Mouse (Mus musculus): Measurements from ENCODE around the gene C330007P06Rik.

C330007P06Rik gene

GRCm38 (mm10) chrX:36837069-36837676, 36.7 kb downstream of the C330007P06Rik start:
- in situ Hi-C loops (cut with MboI, MseI): loop anchor here (10.0 kb wide), 1 partner anchor 188 kb away; no protein-coding TSS in a partner anchor

DNA sequence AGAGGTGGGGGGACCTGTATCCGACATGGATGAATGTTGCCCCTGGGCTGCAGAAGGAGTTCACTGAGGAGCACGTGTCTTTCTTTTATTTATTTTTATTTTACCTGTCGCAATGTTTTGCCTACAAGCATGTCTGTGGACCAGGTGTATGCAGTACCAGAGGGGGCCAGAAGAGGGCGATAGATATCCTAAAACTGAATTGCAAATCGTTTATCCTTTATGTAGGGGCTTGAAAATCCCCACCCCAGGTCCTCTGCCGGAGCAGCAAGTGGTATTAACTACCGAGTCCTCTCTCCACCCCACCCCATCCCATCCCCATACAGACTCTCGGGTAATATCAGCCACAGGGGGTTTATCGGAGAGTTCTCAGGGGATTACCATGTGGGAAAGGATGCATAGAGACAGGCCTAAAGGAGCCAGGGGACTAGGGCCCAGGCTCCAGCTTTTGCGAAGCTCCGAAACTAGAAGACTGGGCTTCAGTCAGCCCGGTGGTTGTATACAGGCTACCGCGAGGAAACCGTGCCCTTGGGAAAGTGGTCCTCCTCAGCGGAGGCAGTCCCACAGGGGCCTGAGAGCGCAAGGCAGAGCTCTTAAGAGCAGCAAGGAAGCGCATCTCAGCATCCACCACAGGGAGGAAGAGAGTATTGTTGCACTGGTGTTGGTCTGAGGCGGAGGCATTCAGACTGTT, 40.4 kb downstream of the C330007P06Rik start:
- in situ Hi-C loops (cut with MboI, MseI): loop anchor here (10.0 kb wide), 1 partner anchor 191 kb away; no protein-coding TSS in a partner anchor

GRCm38 (mm10) chrX:36831632-36832031, 42.3 kb downstream of the C330007P06Rik start:
- in situ Hi-C loops (cut with MboI, MseI): loop anchor here (10.0 kb wide), 1 partner anchor 193 kb away; no protein-coding TSS in a partner anchor

DNA sequence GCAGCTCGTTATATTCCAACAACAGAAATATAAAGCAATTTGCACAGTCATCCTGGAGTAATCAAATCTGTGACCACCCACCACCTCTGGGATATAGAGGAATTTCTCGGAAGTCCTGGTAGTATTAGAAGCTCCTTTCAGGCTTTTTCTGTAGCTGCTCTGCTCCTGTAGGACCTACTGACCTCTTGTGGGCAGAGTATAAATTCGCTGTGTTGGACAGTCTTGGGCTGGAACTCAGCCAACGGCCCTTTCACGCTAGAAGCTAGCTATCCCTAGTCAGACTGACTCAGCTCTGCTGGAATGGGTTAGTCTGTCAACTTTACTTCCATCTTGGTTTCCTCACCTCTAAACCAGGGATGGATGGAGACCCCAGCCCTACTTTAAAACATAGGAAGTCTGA, 43.6 kb downstream of the C330007P06Rik start:
- in situ Hi-C loops (cut with MboI, MseI): loop anchor here (10.0 kb wide), 1 partner anchor 195 kb away; no protein-coding TSS in a partner anchor

- in situ Hi-C loops (cut with MboI, MseI): loop anchor here (5.0 kb wide), 1 partner anchor 80 kb away; no protein-coding TSS in a partner anchor
Measured at GRCm38 (mm10) chrX:36826873-36827272, 47.0 kb downstream of the C330007P06Rik start.

DNA sequence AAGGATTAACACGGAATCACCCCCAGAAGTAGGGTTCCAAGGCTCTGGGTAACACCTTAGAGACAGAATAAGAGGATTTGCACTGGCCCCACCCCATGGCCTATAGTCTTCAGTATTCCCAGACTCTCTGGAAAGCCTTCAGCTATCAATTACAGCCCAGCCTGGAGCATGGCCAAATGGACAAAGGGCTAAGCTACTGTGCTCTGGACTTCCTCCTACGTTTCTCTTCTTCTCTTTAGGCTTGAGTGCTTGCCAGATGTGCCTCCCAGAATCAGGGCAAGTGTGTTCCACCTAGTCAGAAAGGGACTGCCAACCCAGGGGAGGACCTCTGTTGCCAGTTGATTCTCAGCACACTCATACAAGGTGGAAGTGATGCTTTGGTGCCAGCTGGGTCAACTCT, 48.9 kb downstream of the C330007P06Rik start:
- in situ Hi-C loops (cut with MboI, MseI): loop anchor here (5.0 kb wide), 1 partner anchor 82 kb away; no protein-coding TSS in a partner anchor

GRCm38 (mm10) chrX:36823932-36824711, 49.8 kb downstream of the C330007P06Rik start:
- in situ Hi-C loops (cut with MboI, MseI): no loop called here

DNA sequence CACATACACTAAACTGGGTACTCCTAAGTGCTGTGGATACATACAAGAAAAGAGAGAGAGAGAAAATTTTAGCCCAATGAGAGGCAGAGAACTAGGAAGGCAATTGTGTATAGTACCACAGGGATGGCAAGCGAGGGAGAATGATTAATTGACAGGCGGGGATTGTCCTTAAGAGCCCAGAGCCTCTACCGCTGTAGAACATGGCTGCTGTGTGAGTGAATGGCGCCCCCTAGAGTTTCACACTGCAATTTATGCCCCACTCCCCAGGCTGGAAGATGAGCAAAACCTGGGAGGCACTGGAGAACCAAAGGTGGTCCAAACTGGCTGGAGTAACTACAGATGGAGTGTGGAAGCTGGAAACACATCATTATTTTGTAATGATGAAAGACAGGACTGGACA, 53.7 kb downstream of the C330007P06Rik start:
- in situ Hi-C loops (cut with MboI, MseI): no loop called here

DNA sequence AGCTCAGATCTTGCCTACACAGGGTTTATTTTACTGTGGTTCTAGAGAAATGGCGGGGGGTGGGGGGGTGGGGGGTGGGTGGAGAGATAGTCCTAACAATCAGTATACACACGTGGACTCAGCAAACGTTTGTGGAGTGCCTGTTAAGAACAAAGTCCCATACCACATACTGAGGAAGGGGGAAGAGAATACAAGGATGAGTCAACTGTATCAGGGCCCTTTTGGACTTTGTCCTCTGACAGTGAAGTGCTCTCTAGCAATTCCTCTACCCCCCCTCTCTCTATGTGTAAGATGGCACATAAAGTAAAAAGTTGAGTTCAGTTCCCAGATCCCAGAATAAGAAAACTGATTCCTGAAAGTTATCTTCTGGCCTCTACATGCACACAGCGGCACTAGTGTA, 54.3 kb downstream of the C330007P06Rik start:
- in situ Hi-C loops (cut with MboI, MseI): no loop called here

- in situ Hi-C loops (cut with MboI, MseI): no loop called here
Measured at GRCm38 (mm10) chrX:36816953-36817441, 56.9 kb downstream of the C330007P06Rik start.

DNA sequence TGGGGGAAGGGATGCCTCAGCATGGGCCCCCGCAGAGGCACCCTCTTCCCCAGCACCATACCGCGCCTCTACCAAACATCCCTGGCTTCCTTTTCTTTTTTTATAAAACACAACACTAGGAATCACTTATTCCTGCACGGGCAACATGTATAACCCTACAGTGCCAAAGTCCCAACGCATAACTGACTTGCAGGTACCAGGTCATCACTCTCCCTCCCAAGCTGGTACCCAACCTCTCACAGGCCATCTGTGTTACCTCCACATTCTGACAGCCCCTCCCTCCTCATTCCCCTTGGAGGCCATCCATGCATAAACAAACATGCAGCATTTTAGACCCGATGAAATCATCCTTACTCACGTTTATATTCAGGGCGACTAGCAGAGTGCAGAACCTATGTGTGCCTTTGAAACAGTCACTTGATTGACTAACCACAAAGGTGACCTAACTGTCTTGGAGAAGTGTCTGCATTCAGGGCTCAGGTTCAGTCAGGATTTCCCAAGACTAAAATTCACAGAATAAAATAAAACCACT, 57.5 kb downstream of the C330007P06Rik start:
- in situ Hi-C loops (cut with MboI, MseI): no loop called here

- in situ Hi-C loops (cut with MboI, MseI): no loop called here
Measured at GRCm38 (mm10) chrX:36815439-36815838, 58.5 kb downstream of the C330007P06Rik start.

GRCm38 (mm10) chrX:36815022-36815421, 58.9 kb downstream of the C330007P06Rik start:
- in situ Hi-C loops (cut with MboI, MseI): no loop called here

- in situ Hi-C loops (cut with MboI, MseI): no loop called here
Measured at GRCm38 (mm10) chrX:36814161-36814836, 59.6 kb downstream of the C330007P06Rik start.

DNA sequence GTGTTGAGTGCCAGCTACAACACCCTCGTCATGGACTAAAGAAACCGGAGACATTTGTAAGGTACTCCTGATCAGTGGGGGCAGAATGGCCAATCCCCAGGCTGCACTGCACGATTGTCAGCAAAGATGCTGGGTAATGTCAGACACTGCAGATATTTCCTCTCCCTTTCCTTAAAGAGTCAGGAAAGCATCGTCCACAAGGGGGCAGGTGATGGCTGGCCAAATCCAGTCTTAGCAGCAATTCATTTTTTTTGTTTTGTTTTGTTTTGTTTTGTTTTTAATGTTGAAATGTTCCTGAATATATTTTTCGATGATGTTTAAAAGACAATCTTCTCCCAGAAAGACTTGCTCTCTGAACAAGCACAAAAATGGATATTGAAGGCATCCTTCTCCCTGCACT, 62.5 kb downstream of the C330007P06Rik start:
- in situ Hi-C loops (cut with MboI, MseI): no loop called here

DNA sequence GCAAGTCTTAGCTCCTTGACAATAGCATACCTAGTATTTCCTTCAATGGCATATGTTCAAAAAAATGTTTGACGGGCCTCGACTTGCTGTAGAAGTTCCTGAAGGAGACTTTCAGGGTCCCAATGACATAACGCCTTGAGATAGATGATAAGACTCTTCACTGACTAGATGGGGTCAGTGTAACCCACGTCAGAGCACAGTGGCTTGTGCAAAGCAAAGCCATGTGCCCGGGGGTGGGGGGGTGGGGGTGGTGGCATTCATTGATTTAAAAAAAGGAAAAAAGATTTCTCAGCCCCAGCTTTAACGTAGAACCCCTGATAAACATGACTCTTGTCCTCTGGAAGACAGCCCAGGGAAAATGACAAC, 65.6 kb downstream of the C330007P06Rik start:
- in situ Hi-C loops (cut with MboI, MseI): no loop called here

GRCm38 (mm10) chrX:36807360-36808317, 66.3 kb downstream of the C330007P06Rik start:
- in situ Hi-C loops (cut with MboI, MseI): no loop called here

- in situ Hi-C loops (cut with MboI, MseI): no loop called here
Measured at GRCm38 (mm10) chrX:36805466-36806235, 68.3 kb downstream of the C330007P06Rik start.

GRCm38 (mm10) chrX:36804196-36804595, 69.7 kb downstream of the C330007P06Rik start:
- in situ Hi-C loops (cut with MboI, MseI): no loop called here
